Mouse (Mus musculus) retina, postnatal 7 days (tissue): ENCODE measurements around the gene Ireb2.
"Not testable (repeated sequence)": the region's sequence is repeated elsewhere in the genome, so short reads cannot be mapped to it uniquely, and the experiment has no call there.

ENCODE experiments used
- DNase-seq: peaks from one replicate; pipeline ENCODE4 v3.0.0-alpha.2; 2012; ENCODE audit warnings: low read depth, low spot score

Ireb2 gene

GRCm38 (mm10) chr9:54897097-54897496 lies 33.5 kb downstream of the Ireb2 start:
- DNase-seq = no peak

- DNase-seq = no peak
These were observed 45.9 kb downstream of the Ireb2 start for GRCm38 (mm10) chr9:54909446-54909845.

GRCm38 (mm10) chr9:54915576-54915975 lies 52.0 kb downstream of the Ireb2 start:
- DNase-seq = no peak

GRCm38 (mm10) chr9:54916401-54916800 lies 52.8 kb downstream of the Ireb2 start:
- DNase-seq = no peak

GRCm38 (mm10) chr9:54917010-54917677 lies 53.6 kb downstream of the Ireb2 start, which contains the start of gene Hykk:
Hykk (plus strand) TSS chr9:54917283.
- DNase-seq = peak; percentile 87

- DNase-seq = no peak
These were observed 54.6 kb downstream of the Ireb2 start for GRCm38 (mm10) chr9:54918191-54918590.

GRCm38 (mm10) chr9:54918781-54919180 lies 55.2 kb downstream of the Ireb2 start:
- no peak for DNase-seq

GRCm38 (mm10) chr9:54919946-54920345 lies 56.4 kb downstream of the Ireb2 start:
- no peak for DNase-seq

GRCm38 (mm10) chr9:54930741-54931140 lies 67.2 kb downstream of the Ireb2 start:
- DNase-seq = no peak

- DNase-seq = no peak
These were observed 68.2 kb downstream of the Ireb2 start for GRCm38 (mm10) chr9:54931765-54932164.

- no peak for DNase-seq
These were observed 68.8 kb downstream of the Ireb2 start for GRCm38 (mm10) chr9:54932379-54932778.

GRCm38 (mm10) chr9:54942071-54942470 lies 78.5 kb downstream of the Ireb2 start:
- no peak for DNase-seq

GRCm38 (mm10) chr9:54944467-54944866 lies 80.9 kb downstream of the Ireb2 start:
- no peak for DNase-seq

GRCm38 (mm10) chr9:54946256-54946655 lies 82.7 kb downstream of the Ireb2 start:
- no peak for DNase-seq

GRCm38 (mm10) chr9:54949465-54949864 lies 85.9 kb downstream of the Ireb2 start:
- no peak for DNase-seq

GRCm38 (mm10) chr9:54950162-54950561 lies 86.6 kb downstream of the Ireb2 start:
- not testable (repeated sequence) for DNase-seq

- peak; percentile 91 for DNase-seq
These were observed 87.2 kb downstream of the Ireb2 start, which contains the start of the genes Psma4 and AY074887 for GRCm38 (mm10) chr9:54950575-54951321. Psma4 (plus strand) TSS chr9:54950790. AY074887 (minus strand) TSS chr9:54950998.

GRCm38 (mm10) chr9:54961059-54961458 lies 97.5 kb downstream of the Ireb2 start:
- DNase-seq = no peak
